13 mouse cellular contexts compared by ENCODE assay signal in the genomic region with DNA sequence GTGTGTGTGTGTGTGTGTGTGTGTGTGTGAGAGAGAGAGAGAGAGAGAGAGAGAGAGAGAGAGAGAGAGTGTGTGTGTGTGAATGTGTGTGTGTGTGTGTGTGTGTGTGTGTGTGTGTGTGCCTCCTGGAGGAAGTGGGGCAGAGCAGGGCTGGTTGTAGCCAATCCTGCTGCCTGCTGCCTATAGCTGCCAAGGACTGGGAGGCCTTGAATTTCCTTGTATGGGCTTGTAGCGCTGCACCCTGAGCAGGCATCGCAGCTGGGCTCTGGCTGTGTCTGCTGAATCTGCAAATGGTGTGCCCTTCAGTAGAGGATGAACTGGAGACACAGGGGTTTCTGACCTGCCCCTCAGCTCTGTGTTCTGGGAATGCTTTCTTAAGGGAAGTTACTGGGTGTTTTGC. TPM values are rescaled to one million over a fixed set of nuclear protein-coding genes. Genes with fewer than 3 reads are reported as not detected.
DNase-seq lines count a peak whose midpoint lies in the region; ATAC-seq and TF ChIP-seq lines count a peak whose summit lies in the region.
"Had no signal": no experiment of that assay in that cellular context is flagged by ENCODE, and none has a peak within 500 bp of the region (broad histone marks: within the 10 kb centered on the region; RNA-seq: fewer than 3 reads in every experiment).

No protein-coding gene starts in this region.

- TF ChIP-seq CTCF in thymus, adult 2 months (IDR thresholded peaks at IDR 0.05; ENCODE audit: borderline replicate concordance, control insufficient read depth, extremely low read depth, insufficient read depth, low read length, poor library complexity) = no peak

- H3K4me1 ChIP-seq in heart, embryonic 10.5 days = peaks cover 36% of the 10 kb centered on the region
- H3K4me1 ChIP-seq in midbrain, embryonic 16.5 days (ENCODE audit: control insufficient read depth, insufficient read depth, low read length) = no peaks in the 10 kb centered on the region
- H3K4me1 ChIP-seq in midbrain, embryonic 15.5 days = peaks cover 8% of the 10 kb centered on the region
- peaks cover 9% of the 10 kb centered on the region for H3K4me1 ChIP-seq in embryonic facial prominence, embryonic 15.5 days
- H3K4me1 ChIP-seq in stomach, embryonic 15.5 days = peaks cover 13% of the 10 kb centered on the region; the same call in 1 of the 2 replicates
- H3K4me1 ChIP-seq in thymus, adult 2 months (replicated peaks; ENCODE audit: control insufficient read depth, insufficient read depth, low read length) = no peaks in the 10 kb centered on the region

- H3K9ac ChIP-seq in midbrain, embryonic 16.5 days (ENCODE audit: low read depth, low read length) = no peak overlapping the region
- H3K9ac ChIP-seq in midbrain, embryonic 15.5 days = no peak overlapping the region
- no peak overlapping the region for H3K9ac ChIP-seq in embryonic facial prominence, embryonic 15.5 days
- no peak overlapping the region for H3K9ac ChIP-seq in stomach, embryonic 15.5 days
- H3K9ac ChIP-seq: limb, embryonic 12.5 days; liver, postnatal 0 days had no signal

- peak overlapping the region; percentile 69 for H3K27ac ChIP-seq in heart, embryonic 10.5 days
- H3K27ac ChIP-seq in midbrain, embryonic 16.5 days (ENCODE audit: low read length) = no peak overlapping the region
- H3K27ac ChIP-seq in midbrain, embryonic 15.5 days = no peak overlapping the region
- 0 out of 2 replicates have a peak overlapping the region, but pooled peaks have one; percentile 4 for H3K27ac ChIP-seq in embryonic facial prominence, embryonic 15.5 days (replicated peaks)
- H3K27ac ChIP-seq in stomach, embryonic 15.5 days = peak overlapping the region; percentile 51; the same call in 1 of the 2 replicates
- H3K27ac ChIP-seq in thymus, adult 2 months (ENCODE audit: control insufficient read depth, insufficient read depth, low read length) = no peak overlapping the region
- H3K27ac ChIP-seq: limb, embryonic 12.5 days had no signal

- 0 out of 2 replicates have a peak, but pooled peaks have one; percentile 25 for ATAC-seq in midbrain, embryonic 16.5 days
- no peak for ATAC-seq in midbrain, embryonic 15.5 days (replicated peaks)
- no peak for ATAC-seq in embryonic facial prominence, embryonic 15.5 days (ENCODE audit: insufficient number of reproducible peaks, low FRiP score, low TSS enrichment, low read depth)
- no peak for ATAC-seq in stomach, embryonic 15.5 days (ENCODE audit: insufficient read depth, low FRiP score, low read depth)
- ATAC-seq in megakaryocyte, adult 5-6 weeks (ENCODE audit: poor library complexity, severe bottlenecking) = no peak
- ATAC-seq: liver, postnatal 0 days had no signal

- 6% methylated on average over 2 of the region's 2 CpGs for WGBS in heart, embryonic 10.5 days
- WGBS in midbrain, embryonic 16.5 days = 16% methylated on average over 2 of the region's 2 CpGs
- WGBS in midbrain, embryonic 15.5 days = 15% methylated on average over 2 of the region's 2 CpGs
- 15% methylated on average over 2 of the region's 2 CpGs for WGBS in embryonic facial prominence, embryonic 15.5 days
- 12% methylated on average over 2 of the region's 2 CpGs for WGBS in stomach, embryonic 15.5 days
- 3% methylated on average over 2 of the region's 2 CpGs for whole genome bisulfite sequencing in thymus, adult 2 months

- no peak for DNase-seq in heart, embryonic 10.5 days (ENCODE audit: low spot score)
- no peak for DNase-seq in heart, adult 9 months (ENCODE audit: low spot score in 2 of 2)
- no peak for DNase-seq in thymus, adult 2 months
- DNase-seq: cerebellum, postnatal 36 days; kidney, postnatal 36 days; liver, postnatal 0 days; thymus, postnatal 36 days had no signal

- no peak overlapping the region for H3K4me2 ChIP-seq in midbrain, embryonic 16.5 days (ENCODE audit: low read length)
- H3K4me2 ChIP-seq in midbrain, embryonic 15.5 days = no peak overlapping the region
- no peak overlapping the region for H3K4me2 ChIP-seq in embryonic facial prominence, embryonic 15.5 days (replicated peaks)
- H3K4me2 ChIP-seq in stomach, embryonic 15.5 days = no peak overlapping the region
- H3K4me2 ChIP-seq: limb, embryonic 12.5 days had no signal

- H3K27me3 ChIP-seq in heart, embryonic 10.5 days (ENCODE audit: insufficient read depth, poor library complexity, severe bottlenecking) = peaks cover 62% of the 10 kb centered on the region
- peaks cover 37% of the 10 kb centered on the region for H3K27me3 ChIP-seq in midbrain, embryonic 16.5 days (ENCODE audit: control insufficient read depth, insufficient read depth, low read depth, low read length)
- peaks cover 34% of the 10 kb centered on the region for H3K27me3 ChIP-seq in midbrain, embryonic 15.5 days (replicated peaks)
- H3K27me3 ChIP-seq in embryonic facial prominence, embryonic 15.5 days = peaks cover 54% of the 10 kb centered on the region
- H3K27me3 ChIP-seq in stomach, embryonic 15.5 days (replicated peaks) = peaks cover 46% of the 10 kb centered on the region
- H3K27me3 ChIP-seq in thymus, adult 2 months (ENCODE audit: control insufficient read depth, insufficient read depth, low read length) = peaks cover 2% of the 10 kb centered on the region; the same call in 1 of the 2 replicates

- no peak overlapping the region for H3K4me3 ChIP-seq in heart, embryonic 10.5 days
- no peak overlapping the region for H3K4me3 ChIP-seq in midbrain, embryonic 16.5 days (ENCODE audit: low read depth, low read length)
- no peak overlapping the region for H3K4me3 ChIP-seq in midbrain, embryonic 15.5 days
- no peak overlapping the region for H3K4me3 ChIP-seq in embryonic facial prominence, embryonic 15.5 days (replicated peaks)
- no peak overlapping the region for H3K4me3 ChIP-seq in stomach, embryonic 15.5 days (replicated peaks)
- no peak overlapping the region for H3K4me3 ChIP-seq in thymus, adult 2 months (ENCODE audit: control insufficient read depth, insufficient read depth, low read length)
- H3K4me3 ChIP-seq: limb, embryonic 12.5 days had no signal

- no peaks in the 10 kb centered on the region for H3K36me3 ChIP-seq in heart, embryonic 10.5 days
- no peaks in the 10 kb centered on the region for H3K36me3 ChIP-seq in midbrain, embryonic 16.5 days (ENCODE audit: control insufficient read depth, insufficient read depth, low read length)
- no peaks in the 10 kb centered on the region for H3K36me3 ChIP-seq in midbrain, embryonic 15.5 days (replicated peaks)
- H3K36me3 ChIP-seq in embryonic facial prominence, embryonic 15.5 days = no peaks in the 10 kb centered on the region
- H3K36me3 ChIP-seq in stomach, embryonic 15.5 days = no peaks in the 10 kb centered on the region
- H3K36me3 ChIP-seq in thymus, adult 2 months (ENCODE audit: control insufficient read depth, insufficient read depth, low read length) = no peaks in the 10 kb centered on the region
- H3K36me3 ChIP-seq: limb, embryonic 12.5 days had no signal

- no peaks in the 10 kb centered on the region for H3K9me3 ChIP-seq in heart, embryonic 10.5 days
- H3K9me3 ChIP-seq in midbrain, embryonic 16.5 days (replicated peaks; ENCODE audit: control insufficient read depth, low read length, poor library complexity, severe bottlenecking) = no peaks in the 10 kb centered on the region
- H3K9me3 ChIP-seq in midbrain, embryonic 15.5 days = no peaks in the 10 kb centered on the region
- H3K9me3 ChIP-seq in embryonic facial prominence, embryonic 15.5 days (replicated peaks) = no peaks in the 10 kb centered on the region
- no peaks in the 10 kb centered on the region for H3K9me3 ChIP-seq in stomach, embryonic 15.5 days
- H3K9me3 ChIP-seq: limb, embryonic 12.5 days had no signal

- TF ChIP-seq POLR2A in thymus, adult 2 months (IDR thresholded peaks at IDR 0.05; ENCODE audit: control insufficient read depth, extremely low read depth, insufficient read depth, low read length, poor library complexity) = no peak

RNA-seq across cellular contexts. Expression of gene Hmcn2, which starts 3.9 kb away (rescaled TPM):
- polyA plus RNA-seq in heart, embryonic 10.5 days (2016; fragmentation: Nextera tagmentation; extraction: Ambion mirVana) = 0.33 and 0.52 TPM in 2 replicates
- polyA plus RNA-seq in midbrain, embryonic 16.5 days (2015; fragmentation: Nextera tagmentation; extraction: Ambion mirVana) = 0.16 and 0.18 TPM in 2 replicates
- 0.18 and 0.32 TPM in 2 replicates for polyA plus RNA-seq in midbrain, embryonic 15.5 days (2015; fragmentation: Nextera tagmentation; extraction: Ambion mirVana)
- polyA plus RNA-seq in embryonic facial prominence, embryonic 15.5 days (2015; fragmentation: Nextera tagmentation; extraction: Ambion mirVana) = 0.47 and 0.53 TPM in 2 replicates
- 3.4 and 4.1 TPM in 2 replicates for polyA plus RNA-seq in stomach, embryonic 15.5 days (2015; fragmentation: Nextera tagmentation; extraction: Ambion mirVana)
- 4.8 and 5.6 TPM in 2 replicates for polyA plus RNA-seq in thymus, adult 2 months (2012; rRNA removed)
- total RNA-seq in megakaryocyte, adult 5-6 weeks (2015) = 0.02 TPM in 1 of 2 replicates, not detected in the other
- total RNA-seq in megakaryocyte, adult 5-6 weeks (2017) = 0.26 TPM in 1 of 2 replicates, not detected in the other
- polyA plus RNA-seq: limb, embryonic 12.5 days had no signal

Comparison
In these comparisons a context has a peak if more than half of its experiments do, and no peak if none do; other contexts are left out.
1. H3K27ac ChIP-seq: peak in heart, embryonic 10.5 days (single experiment), embryonic facial prominence, embryonic 15.5 days (single experiment) and stomach, embryonic 15.5 days (single experiment); none in midbrain, embryonic 16.5 days (single experiment), midbrain, embryonic 15.5 days (single experiment) and thymus, adult 2 months (single experiment).